Mouse (Mus musculus) frontal cortex, postnatal 10 days (tissue): ENCODE measurements around the gene Cox19.

Experiments
- DNase-seq, 2 experiments: peaks; one replicate each; pipeline ENCODE4 v3.0.0; 2022; ENCODE audit warnings: low spot score in 2 of 2, mixed read lengths in 1 of 2

The Cox19 gene

GRCm38 (mm10) chr5:139294089-139294488 is 57.1 kb downstream of the Cox19 start:
- DNase-seq: no peak

- DNase-seq: no peak
Measured at GRCm38 (mm10) chr5:139291811-139292560, 59.2 kb downstream of the Cox19 start.

GRCm38 (mm10) chr5:139290467-139291259 is 60.6 kb downstream of the Cox19 start:
- no peak for DNase-seq

GRCm38 (mm10) chr5:139288591-139288990 is 62.6 kb downstream of the Cox19 start:
- no peak for DNase-seq

- DNase-seq: no peak
Measured at GRCm38 (mm10) chr5:139287787-139288186, 63.4 kb downstream of the Cox19 start.

GRCm38 (mm10) chr5:139287099-139287498 is 64.1 kb downstream of the Cox19 start:
- no peak for DNase-seq
